Mouse (Mus musculus) forebrain, postnatal 0 days (tissue): ENCODE data around the gene Adap1. TPM values are rescaled to one million over a fixed set of nuclear protein-coding genes. Genes with fewer than 3 reads are reported as not detected.

Experiments used
- ATAC-seq: fragments of 200-750 bp; cut with Nextera tagmentation; 2 replicates; pipeline ENCODE4 v1.8.0; 2017; ENCODE audit warnings: mild to moderate bottlenecking, moderate library complexity
- DNase-seq: peaks from one replicate; pipeline ENCODE4 v3.0.0-alpha.2; 2015
- H3K27ac ChIP-seq: fragments of 300-500 bp; sonication (generic); 2 replicates; pipeline ENCODE4 v1.5.1; 2014; ENCODE audit warnings: low read depth, mild to moderate bottlenecking, antibody characterized with exemption, low read length, moderate library complexity, mixed read lengths
- H3K27me3 ChIP-seq: fragments of 300-500 bp; sonication (generic); 2 replicates; pipeline ENCODE4 v1.6.1; 2014; ENCODE audit warnings: mild to moderate bottlenecking, low read length, mixed read lengths; ENCODE audit not compliant: insufficient read depth
- H3K36me3 ChIP-seq: fragments of 300-500 bp; sonication (generic); 2 replicates; pipeline ENCODE4 v1.6.1; 2014; ENCODE audit warnings: mild to moderate bottlenecking, moderate library complexity; ENCODE audit not compliant: insufficient read depth
- H3K4me1 ChIP-seq: fragments of 300-500 bp; sonication (generic); 2 replicates; pipeline ENCODE4 v1.6.1; 2014; ENCODE audit warnings: antibody characterized with exemption; ENCODE audit not compliant: insufficient read depth
- H3K4me2 ChIP-seq: fragments of 300-500 bp; sonication (generic); 2 replicates; pipeline ENCODE4 v1.6.1; 2014; ENCODE audit warnings: low read depth, mild to moderate bottlenecking, moderate library complexity
- H3K4me3 ChIP-seq: fragments of 300-500 bp; sonication (generic); 2 replicates; pipeline ENCODE4 v1.5.1; 2014; ENCODE audit warnings: low read depth, low read length, mixed read lengths
- H3K9ac ChIP-seq: fragments of 300-500 bp; sonication (generic); 2 replicates; pipeline ENCODE4 v1.6.1; 2014; ENCODE audit warnings: mild to moderate bottlenecking
- H3K9me3 ChIP-seq: fragments of 300-500 bp; sonication (generic); 2 replicates; pipeline ENCODE4 v1.6.1; 2016; ENCODE audit warnings: low read length
- CTCF ChIP-seq: sonication (generic); IDR thresholded peaks from 2 replicates; pipeline ENCODE4 v1.5.1; 2016; ENCODE audit warnings: antibody characterized with exemption, control low read depth, low read depth
- WGBS: fragments of 180-500 bp; shearing (Covaris S2); extraction: QIAGEN DNeasy Blood & Tissue Kit; methylation state at CpG from one replicate; pipeline ENCODE4 v1.1.7; 2014; 5-methylcytosine and 5-hydroxymethylcytosine counted together
- polyA plus RNA-seq: library from polyadenylated mRNA; unstranded; fragments of >200 nt; fragmentation: Nextera tagmentation; extraction: Ambion mirVana; gene quantifications from 2 replicates; pipeline ENCODE4 v1.2.1, GENCODE M21; 2015
- total RNA-seq: library from RNA; depleted of rRNA; stranded (reverse); fragments of >200 nt; gene quantifications from 2 replicates; pipeline ENCODE4 v1.2.3, GENCODE M21; 2014

Gene Adap1
- total and polyA plus RNA-seq, 2 experiments from 2014 or later: 128 to 188 TPM

GRCm38 (mm10) chr5:139363858-139364257, 38.4 kb upstream of the Adap1 start:
- no peaks in the 10 kb centered on the region for H3K9me3 ChIP-seq
- DNase-seq (no peak), ATAC-seq (no peak)
- H3K36me3 ChIP-seq: peaks cover 16% of the 10 kb centered on the region
- no peak overlapping the region for H3K4me3 ChIP-seq
- no peaks in the 10 kb centered on the region for H3K27me3 ChIP-seq
- 51% methylated on average over 7 of the region's 7 CpGs for WGBS
- no peak overlapping the region for H3K4me2 ChIP-seq
- H3K27ac ChIP-seq: no peak overlapping the region
- TF ChIP-seq CTCF: no peak
- no peaks in the 10 kb centered on the region for H3K4me1 ChIP-seq
- 0 out of 2 replicates have a peak overlapping the region, but pooled peaks have one; percentile 28 for H3K9ac ChIP-seq

GRCm38 (mm10) chr5:139359244-139359643, 33.8 kb upstream of the Adap1 start:
- H3K36me3 ChIP-seq: peaks cover 16% of the 10 kb centered on the region
- DNase-seq: no peak
- H3K9me3 ChIP-seq: no peaks in the 10 kb centered on the region
- TF ChIP-seq CTCF: no peak
- H3K4me1 ChIP-seq: no peaks in the 10 kb centered on the region
- H3K27me3 ChIP-seq: no peaks in the 10 kb centered on the region
- H3K4me3 ChIP-seq: no peak overlapping the region
- H3K27ac ChIP-seq: no peak overlapping the region
- H3K4me2 ChIP-seq: no peak overlapping the region
- no peak for ATAC-seq
- 90% methylated on average over 5 of the region's 5 CpGs for WGBS
- H3K9ac ChIP-seq: no peak overlapping the region

- peak; percentile 70 for TF ChIP-seq CTCF
- 77% methylated on average over 2 of the region's 2 CpGs for WGBS
- ATAC-seq: peak; percentile 45; the same call in 1 of the 2 replicates
Measured at GRCm38 (mm10) chr5:139358653-139359052, 33.2 kb upstream of the Adap1 start.

GRCm38 (mm10) chr5:139355235-139355772, 29.9 kb upstream of the Adap1 start:
- TF ChIP-seq CTCF: peak; percentile 90
- Histone ChIP-seq H3K4me2 (no peak overlapping the region), H3K27me3 (no peaks in the 10 kb centered on the region), H3K27ac (no peak overlapping the region), H3K9ac (no peak overlapping the region), H3K4me1 (no peaks in the 10 kb centered on the region), H3K36me3 (no peaks in the 10 kb centered on the region), H3K4me3 (no peak overlapping the region), H3K9me3 (no peaks in the 10 kb centered on the region)
- ATAC-seq (peak; percentile 12; the same call in 1 of the 2 replicates), DNase-seq (peak; percentile 67)
- 36% methylated on average over 19 of the region's 19 CpGs for whole genome bisulfite sequencing

More at GRCm38 (mm10) chr5:139358653-139359052, 33.2 kb upstream of the Adap1 start:
- H3K27me3 ChIP-seq: no peaks in the 10 kb centered on the region
- no peak for DNase-seq
- no peak overlapping the region for H3K9ac ChIP-seq
- no peaks in the 10 kb centered on the region for H3K4me1 ChIP-seq
- no peak overlapping the region for H3K4me2 ChIP-seq
- H3K4me3 ChIP-seq: no peak overlapping the region
- no peak overlapping the region for H3K27ac ChIP-seq
- H3K9me3 ChIP-seq: no peaks in the 10 kb centered on the region
- peaks cover 14% of the 10 kb centered on the region for H3K36me3 ChIP-seq

GRCm38 (mm10) chr5:139353946-139354345, 28.5 kb upstream of the Adap1 start:
- H3K4me2 ChIP-seq: no peak overlapping the region
- 92% methylated on average over 11 of the region's 11 CpGs for WGBS
- H3K9ac ChIP-seq: no peak overlapping the region
- no peaks in the 10 kb centered on the region for H3K4me1 ChIP-seq
- ATAC-seq: no peak
- no peak overlapping the region for H3K27ac ChIP-seq
- H3K4me3 ChIP-seq: no peak overlapping the region
- no peaks in the 10 kb centered on the region for H3K9me3 ChIP-seq
- H3K27me3 ChIP-seq: no peaks in the 10 kb centered on the region
- no peak for DNase-seq
- H3K36me3 ChIP-seq: no peaks in the 10 kb centered on the region
- TF ChIP-seq CTCF: no peak

GRCm38 (mm10) chr5:139353496-139353895, 28.1 kb upstream of the Adap1 start:
- no peak overlapping the region for H3K27ac ChIP-seq
- ATAC-seq: no peak
- no peak overlapping the region for H3K4me3 ChIP-seq
- no peaks in the 10 kb centered on the region for H3K36me3 ChIP-seq
- no peaks in the 10 kb centered on the region for H3K27me3 ChIP-seq
- no peak overlapping the region for H3K4me2 ChIP-seq
- no peak overlapping the region for H3K9ac ChIP-seq
- 61% methylated on average over 10 of the region's 10 CpGs for WGBS
- DNase-seq: no peak
- no peaks in the 10 kb centered on the region for H3K9me3 ChIP-seq
- TF ChIP-seq CTCF: peak; percentile 39
- no peaks in the 10 kb centered on the region for H3K4me1 ChIP-seq

DNA sequence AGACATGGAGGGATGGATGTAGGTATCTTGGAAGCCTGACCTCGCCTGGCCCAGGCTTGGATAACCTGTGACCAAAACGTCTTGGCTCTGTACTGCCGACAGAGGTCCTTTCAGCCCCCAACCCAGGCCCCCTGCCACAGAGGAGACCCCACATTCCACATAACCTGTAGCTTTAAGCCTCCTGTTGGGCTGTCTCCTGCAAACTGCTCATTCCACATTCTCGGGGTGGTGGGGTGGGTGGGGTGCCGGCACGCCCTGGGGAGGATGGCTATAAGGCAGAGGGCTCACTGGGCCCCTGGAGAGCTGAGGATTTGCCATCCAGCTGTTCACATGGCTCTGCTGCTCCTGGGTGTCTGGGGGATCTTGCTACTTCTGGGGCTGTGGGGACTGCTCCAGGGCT, 26.9 kb upstream of the Adap1 start, which contains the start of gene Cyp2w1:
TSS of gene Cyp2w1 (plus strand) at position 301 of the 400 bp plus-strand sequence.
- no peak within 1 kb of the TSS for H3K4me3 ChIP-seq
- WGBS: 62% methylated on average over 6 of the region's 6 CpGs
- no peaks in the 10 kb centered on the region for H3K27me3 ChIP-seq
- no peaks in the 10 kb centered on the region for H3K36me3 ChIP-seq
- no peak within 1 kb of the TSS for H3K9ac ChIP-seq
- no peaks in the 10 kb centered on the region for H3K9me3 ChIP-seq
- no peak for TF ChIP-seq CTCF
- no peak within 1 kb of the TSS for H3K4me2 ChIP-seq
- H3K4me1 ChIP-seq: no peaks in the 10 kb centered on the region
- DNase-seq: no peak
- no peak within 1 kb of the TSS for H3K27ac ChIP-seq
- ATAC-seq: no peak
